Mouse (Mus musculus) adrenal gland, postnatal 0 days (tissue): ENCODE data around the gene Gm5460. TPM values are rescaled to one million over a fixed set of nuclear protein-coding genes. Genes with fewer than 3 reads are reported as not detected.

Source experiments
- polyA plus RNA-seq: library from polyadenylated mRNA; unstranded; fragments of >200 nt; fragmentation: Nextera tagmentation; extraction: Ambion mirVana; gene quantifications from 2 replicates; pipeline ENCODE4 v1.2.1, GENCODE M21; 2015

Gene Gm5460
- 0.06 and 0.17 TPM in 2 replicates for polyA plus RNA-seq

DNA sequence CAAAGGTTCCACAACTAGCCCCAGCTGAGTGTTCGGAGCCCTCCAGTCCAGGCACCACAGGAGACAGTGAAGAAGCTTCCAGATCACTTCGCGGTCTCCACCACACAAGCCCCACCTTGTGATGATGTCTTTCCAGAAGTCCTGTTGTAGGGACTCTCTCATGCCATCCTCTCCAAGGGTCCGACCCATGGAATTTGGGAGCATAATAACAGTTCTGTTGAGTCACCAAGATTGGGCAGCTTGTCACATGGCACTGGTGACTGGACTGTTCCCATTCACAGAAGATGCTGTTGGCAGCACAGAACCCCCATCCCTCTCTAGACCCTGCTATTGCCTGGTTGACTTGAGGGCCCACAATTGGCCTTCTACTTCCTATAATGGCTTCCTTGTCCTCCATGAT lies at the start of gene Gm5460:
Gm5460 (plus strand) TSS at position 378 of the 400 bp plus-strand sequence.

DNA sequence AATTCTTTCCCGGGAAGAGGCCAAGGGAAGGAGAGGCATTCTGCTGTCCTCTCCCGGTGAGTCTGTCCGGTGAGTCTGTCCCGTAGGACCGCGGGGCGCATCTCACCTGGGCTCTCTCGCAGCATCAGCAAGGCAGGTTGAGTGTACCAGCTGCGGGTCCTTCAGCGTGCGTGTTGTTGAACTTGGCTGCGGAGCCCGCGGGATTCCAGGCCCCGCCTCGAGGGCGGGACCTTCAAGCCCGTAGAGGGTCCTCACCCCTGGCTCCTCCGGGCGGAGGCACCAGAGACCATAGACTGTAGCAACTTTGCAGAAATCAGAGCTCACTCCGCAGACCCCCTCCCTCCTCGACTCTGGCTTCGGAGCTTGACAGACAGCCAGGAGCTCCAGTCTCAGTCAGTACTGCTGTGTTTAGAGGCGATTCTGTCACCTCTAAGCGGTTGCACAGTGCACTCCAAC lies 37.9 kb upstream of the Gm5460 start, which contains the start of gene Zfp488:
Zfp488 (minus strand) TSS at position 161 of the 456 bp plus-strand sequence.

GRCm38 (mm10) chr14:34015063-34015462 lies 1.5 kb upstream of the Gm5460 start, which contains the start of gene Gm30083:
TSS of gene Gm30083 (minus strand) at chr14:34015182.

DNA sequence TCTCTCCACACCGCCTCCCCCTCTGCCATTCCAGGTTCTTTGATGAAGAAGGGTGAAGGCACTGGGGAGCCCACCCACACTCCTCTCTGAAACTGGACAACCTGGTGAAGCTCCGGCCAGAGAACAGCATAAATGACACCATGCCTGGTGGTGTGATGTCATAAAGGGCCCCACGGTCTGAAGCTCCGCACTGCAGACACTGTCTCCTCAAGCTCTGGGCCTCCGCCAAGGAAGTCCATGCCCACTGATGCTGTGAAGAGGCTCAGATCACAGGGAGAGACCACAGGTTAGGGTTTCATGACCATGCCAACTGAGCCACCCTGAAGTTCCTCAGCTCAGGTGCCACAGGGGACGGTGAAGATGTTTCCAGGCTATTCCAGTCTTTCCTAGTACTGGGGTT lies 36.0 kb downstream of the Gm5460 start, which contains the start of gene Antxrl:
Antxrl (plus strand) TSS at position 192 of the 400 bp plus-strand sequence.

DNA sequence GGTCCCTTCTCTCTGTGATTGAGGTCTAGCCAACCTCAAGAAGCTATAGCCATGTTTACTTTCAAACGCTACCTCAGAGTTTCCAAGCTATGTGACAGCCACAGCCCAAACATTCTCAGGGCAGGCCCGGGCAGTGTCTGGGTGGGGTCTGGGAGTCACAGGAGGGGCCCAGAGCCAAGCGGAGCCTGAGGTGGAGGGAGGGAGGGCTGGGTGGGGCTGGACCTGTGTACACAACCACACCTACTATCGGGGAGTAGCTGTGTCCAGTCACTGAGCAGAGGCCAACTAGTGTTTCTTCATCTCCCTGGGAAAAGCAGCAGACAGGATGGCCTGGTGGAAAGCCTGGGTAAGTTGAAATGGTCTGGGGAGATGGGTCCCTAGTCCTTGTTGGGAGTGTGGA lies 69.2 kb downstream of the Gm5460 start, which contains the start of gene Anxa8:
Anxa8 (plus strand) TSS at position 251 of the 400 bp plus-strand sequence.

Other genes with a start within 250 kb of the Gm5460 start
- gene Gdf10, start 93.2 kb upstream of the Gm5460 start, polyA plus RNA-seq: 13.1 and 16.1 TPM in 2 replicates
- 0.50 and 0.60 TPM in 2 replicates for gene Gdf2, start 75.7 kb upstream of the Gm5460 start, polyA plus RNA-seq
- not detected in 2 replicates for gene Rbp3, start 62.8 kb upstream of the Gm5460 start, polyA plus RNA-seq
- not detected in 2 replicates for gene Zfp488, start 38.0 kb upstream of the Gm5460 start, polyA plus RNA-seq
- gene Gm30083, start 1.6 kb upstream of the Gm5460 start, polyA plus RNA-seq: not detected in 2 replicates
- not detected in 2 replicates for gene Antxrl, start 35.9 kb downstream of the Gm5460 start, polyA plus RNA-seq
- 4.6 and 5.2 TPM in 2 replicates for gene Anxa8, start 69.2 kb downstream of the Gm5460 start, polyA plus RNA-seq
- 0.32 TPM in 1 of 2 replicates, not detected in the other for gene A630023A22Rik, start 86.0 kb downstream of the Gm5460 start, polyA plus RNA-seq
- gene Npy4r, start 135.7 kb downstream of the Gm5460 start, polyA plus RNA-seq: 0.11 TPM in 1 of 2 replicates, not detected in the other
- 0.50 and 0.87 TPM in 2 replicates for gene Gprin2, start 184.9 kb downstream of the Gm5460 start, polyA plus RNA-seq
- 0.43 and 0.69 TPM in 2 replicates for gene Syt15, start 202.8 kb downstream of the Gm5460 start, polyA plus RNA-seq